Mouse (Mus musculus) embryonic facial prominence, embryonic 11.5 days (tissue): Measurements from ENCODE around the gene Rpn1. TPM values are rescaled to one million over a fixed set of nuclear protein-coding genes. Genes with fewer than 3 reads are reported as not detected.
A peak's percentile ranks its signal among the peaks of the same experiment; 100 is the strongest.

Experiments used
- ATAC-seq: fragments of 200-750 bp; cut with Nextera tagmentation; replicated peaks from 2 replicates; pipeline ENCODE4 v1.8.0; 2017; ENCODE audit warnings: low read depth; ENCODE audit not compliant: insufficient number of reproducible peaks, low FRiP score, low TSS enrichment
- DNase-seq: peaks from one replicate; pipeline ENCODE4 v3.0.0-alpha.2; 2015; ENCODE audit warnings: low spot score
- H3K27ac ChIP-seq: fragments of 300-500 bp; sonication (generic); replicated peaks from 2 replicates; pipeline ENCODE4 v1.5.1; 2014; ENCODE audit warnings: mild to moderate bottlenecking, low read depth, low read length, control low read depth
- H3K27me3 ChIP-seq: fragments of 300-500 bp; sonication (generic); 2 replicates; pipeline ENCODE4 v1.6.1; 2014; ENCODE audit warnings: mild to moderate bottlenecking, low read length, moderate library complexity, mixed read lengths; ENCODE audit not compliant: control insufficient read depth, insufficient read depth
- H3K36me3 ChIP-seq: fragments of 300-500 bp; sonication (generic); replicated peaks from 2 replicates; pipeline ENCODE4 v1.6.1; 2014; ENCODE audit warnings: low read depth, mild to moderate bottlenecking, low read length, moderate library complexity, mixed read lengths; ENCODE audit not compliant: control insufficient read depth, insufficient read depth
- H3K4me1 ChIP-seq: fragments of 300-500 bp; sonication (generic); 2 replicates; pipeline ENCODE4 v1.6.1; 2014; ENCODE audit warnings: low read length, mixed read lengths; ENCODE audit not compliant: control insufficient read depth, insufficient read depth
- H3K4me2 ChIP-seq: fragments of 300-500 bp; sonication (generic); 2 replicates; pipeline ENCODE4 v1.6.1; 2014; ENCODE audit warnings: low read depth, mild to moderate bottlenecking, control low read depth, low read length, moderate library complexity
- H3K4me3 ChIP-seq: fragments of 300-500 bp; sonication (generic); 2 replicates; pipeline ENCODE4 v1.5.1; 2014; ENCODE audit warnings: low read depth, low read length, control low read depth
- H3K9ac ChIP-seq: fragments of 300-500 bp; sonication (generic); replicated peaks from 2 replicates; pipeline ENCODE4 v1.6.1; 2014; ENCODE audit warnings: mild to moderate bottlenecking, control low read depth, low read length
- H3K9me3 ChIP-seq: fragments of 300-500 bp; sonication (generic); replicated peaks from 2 replicates; pipeline ENCODE4 v1.6.1; 2016; ENCODE audit warnings: mild to moderate bottlenecking, low read length, inconsistent platforms, mixed read lengths; ENCODE audit not compliant: control insufficient read depth
- WGBS: fragments of 180-500 bp; shearing (Covaris S2); extraction: QIAGEN DNeasy Blood & Tissue Kit; methylation state at CpG from one replicate; pipeline ENCODE4 v1.1.7; 2014; 5-methylcytosine and 5-hydroxymethylcytosine counted together
- polyA plus RNA-seq: library from polyadenylated mRNA; unstranded; fragments of >200 nt; fragmentation: Nextera tagmentation; extraction: Ambion mirVana; gene quantifications from 2 replicates; pipeline ENCODE4 v1.2.1, GENCODE M21; 2014

Rpn1 gene
- polyA plus RNA-seq, 1 experiment from 2014 or later: 329 TPM

GRCm38 (mm10) chr6:88059903-88060302, 24.4 kb upstream of the Rpn1 start:
- H3K36me3 ChIP-seq: no peaks in the 10 kb centered on the region
- H3K9ac ChIP-seq: no peak overlapping the region
- ATAC-seq (no peak), DNase-seq (no peak)
- WGBS: 84% methylated on average over 5 of the region's 5 CpGs
- H3K4me2 ChIP-seq: no peak overlapping the region
- H3K9me3 ChIP-seq: no peaks in the 10 kb centered on the region
- no peaks in the 10 kb centered on the region for H3K27me3 ChIP-seq
- H3K4me3 ChIP-seq: no peak overlapping the region
- no peak overlapping the region for H3K27ac ChIP-seq
- no peaks in the 10 kb centered on the region for H3K4me1 ChIP-seq

DNA sequence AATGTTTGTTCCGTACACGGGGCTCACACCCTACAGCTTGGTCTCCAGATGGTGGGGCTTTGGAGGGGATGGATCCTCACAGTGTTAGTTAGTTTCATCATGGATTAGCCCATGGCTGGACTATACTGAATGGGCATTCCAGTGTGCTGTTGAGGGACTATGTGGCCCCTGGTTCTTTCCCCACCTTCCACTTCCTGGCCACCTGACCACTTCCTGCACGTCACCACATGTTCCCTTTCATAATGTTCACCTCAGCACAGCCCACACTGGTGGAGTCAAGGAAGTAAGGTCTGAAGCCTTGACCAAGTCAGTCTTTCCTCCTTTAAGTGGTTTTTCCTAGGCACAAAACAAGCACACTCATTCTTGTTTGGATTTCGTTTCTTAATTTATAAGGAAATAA, 23.7 kb upstream of the Rpn1 start:
- ATAC-seq (no peak), DNase-seq (no peak)
- Histone ChIP-seq H3K4me1 (no peaks in the 10 kb centered on the region), H3K36me3 (no peaks in the 10 kb centered on the region), H3K9ac (no peak overlapping the region), H3K9me3 (no peaks in the 10 kb centered on the region), H3K27me3 (no peaks in the 10 kb centered on the region), H3K4me2 (no peak overlapping the region), H3K4me3 (no peak overlapping the region), H3K27ac (no peak overlapping the region)
- 85% methylated on average over 4 of the region's 4 CpGs for WGBS

- H3K4me1 ChIP-seq: no peaks in the 10 kb centered on the region
- no peaks in the 10 kb centered on the region for H3K36me3 ChIP-seq
- H3K27me3 ChIP-seq: no peaks in the 10 kb centered on the region
- H3K9ac ChIP-seq: no peak overlapping the region
- H3K27ac ChIP-seq: no peak overlapping the region
- DNase-seq: no peak
- no peak for ATAC-seq
- H3K9me3 ChIP-seq: no peaks in the 10 kb centered on the region
- no peak overlapping the region for H3K4me3 ChIP-seq
- 77% methylated on average over 4 of the region's 4 CpGs for WGBS
- no peak overlapping the region for H3K4me2 ChIP-seq
These were observed 22.9 kb upstream of the Rpn1 start for GRCm38 (mm10) chr6:88061406-88061805.

DNA sequence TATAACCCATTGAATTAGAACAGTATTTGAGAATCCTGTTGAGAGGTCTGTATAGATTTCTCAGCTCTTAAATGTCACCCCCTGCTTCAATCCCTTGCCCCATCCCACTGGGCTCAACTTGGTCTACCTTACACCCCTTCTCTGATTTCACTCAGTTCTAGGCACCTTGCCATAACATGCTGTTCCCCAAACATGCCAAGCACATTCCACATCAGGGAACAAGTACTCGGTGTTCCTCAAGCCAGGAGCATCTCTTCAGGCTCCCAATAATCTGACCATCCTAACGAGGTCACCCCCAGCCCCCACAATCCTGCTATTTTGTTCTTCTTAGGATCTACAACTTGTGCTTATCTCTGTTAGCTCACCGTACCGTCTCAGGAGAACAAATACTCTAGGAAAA, 21.9 kb upstream of the Rpn1 start:
- Histone ChIP-seq H3K27me3 (no peaks in the 10 kb centered on the region), H3K36me3 (no peaks in the 10 kb centered on the region), H3K9ac (no peak overlapping the region), H3K4me1 (no peaks in the 10 kb centered on the region), H3K4me2 (no peak overlapping the region), H3K4me3 (no peak overlapping the region), H3K9me3 (no peaks in the 10 kb centered on the region), H3K27ac (no peak overlapping the region)
- DNase-seq (no peak), ATAC-seq (no peak)
- WGBS: 84% methylated on average over 4 of the region's 4 CpGs

DNA sequence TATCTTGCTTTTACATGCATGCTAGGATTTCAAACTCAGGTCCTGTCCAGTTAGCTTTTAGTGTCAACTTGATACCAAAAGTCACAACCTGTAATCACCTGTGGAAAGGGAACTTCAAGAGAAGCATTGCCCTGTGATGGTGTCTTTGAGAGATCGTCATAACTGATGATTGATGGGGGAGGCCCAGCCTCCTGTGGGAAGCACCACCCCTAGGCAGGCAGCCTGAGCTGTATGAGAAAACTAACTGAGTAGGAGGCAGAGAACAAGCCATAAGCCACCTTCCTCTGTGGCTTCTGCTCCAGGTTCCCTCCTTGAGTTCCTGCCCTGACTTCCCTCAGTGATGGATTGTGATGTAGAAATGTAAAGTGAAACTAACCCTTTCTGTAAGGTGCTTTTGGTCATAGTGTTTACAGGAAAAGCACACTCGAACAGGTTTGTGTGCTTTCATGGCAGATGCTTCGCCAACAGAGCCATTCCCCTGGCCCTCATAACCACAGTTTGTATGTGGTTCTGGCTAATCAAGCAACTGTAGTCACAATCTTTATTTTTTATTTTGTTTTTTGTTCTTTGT, 20.1 kb upstream of the Rpn1 start:
- H3K4me1 ChIP-seq: no peaks in the 10 kb centered on the region
- no peaks in the 10 kb centered on the region for H3K27me3 ChIP-seq
- H3K4me3 ChIP-seq: no peak overlapping the region
- no peak overlapping the region for H3K9ac ChIP-seq
- no peaks in the 10 kb centered on the region for H3K9me3 ChIP-seq
- no peaks in the 10 kb centered on the region for H3K36me3 ChIP-seq
- 88% methylated on average over 3 of the region's 3 CpGs for WGBS
- H3K27ac ChIP-seq: no peak overlapping the region
- H3K4me2 ChIP-seq: no peak overlapping the region
- DNase-seq (no peak), ATAC-seq (no peak)

DNA sequence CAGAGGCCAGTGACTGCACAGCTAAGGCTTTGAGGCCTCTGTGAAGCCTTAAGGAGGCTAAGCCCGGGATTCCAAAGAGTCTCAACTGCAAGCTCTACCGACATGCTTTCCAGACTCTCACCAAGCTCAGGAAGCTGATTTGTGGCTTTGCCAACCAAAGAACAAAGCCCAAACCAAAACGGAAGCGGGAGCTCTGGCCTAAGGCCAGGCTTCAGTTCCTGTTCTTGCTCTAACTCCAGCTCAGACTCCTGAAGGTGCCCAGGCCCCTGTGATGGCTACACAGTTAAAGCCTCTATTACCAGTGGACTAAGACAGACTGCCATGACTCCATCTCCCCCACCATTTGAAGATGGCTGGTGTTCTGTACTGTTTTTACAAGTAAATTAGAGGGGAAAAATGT, 19.2 kb upstream of the Rpn1 start:
- Histone ChIP-seq H3K27me3 (no peaks in the 10 kb centered on the region), H3K9ac (no peak overlapping the region), H3K4me1 (no peaks in the 10 kb centered on the region), H3K27ac (no peak overlapping the region), H3K4me3 (no peak overlapping the region), H3K9me3 (no peaks in the 10 kb centered on the region), H3K36me3 (no peaks in the 10 kb centered on the region), H3K4me2 (no peak overlapping the region)
- WGBS: 71% methylated on average over 4 of the region's 4 CpGs
- no peak for ATAC-seq
- no peak for DNase-seq

DNA sequence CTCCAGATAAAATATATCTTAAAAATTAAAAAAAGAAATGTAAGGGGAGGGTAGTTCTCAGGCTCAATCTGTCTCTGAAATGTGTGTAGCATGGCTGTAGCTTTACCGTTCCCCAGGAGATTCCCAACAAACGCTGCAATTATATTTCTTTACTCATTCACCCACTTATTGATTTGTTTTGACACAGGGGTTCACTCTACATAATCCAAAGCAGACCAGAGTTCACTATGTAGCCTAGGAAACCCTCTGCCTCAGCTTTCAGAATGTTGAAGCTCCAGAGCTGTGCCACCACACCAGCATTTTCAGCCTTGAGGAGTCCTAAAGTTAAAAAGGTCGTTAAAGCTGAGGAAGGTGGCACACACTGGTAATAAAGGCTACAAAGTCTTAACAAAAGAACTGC, 18.3 kb upstream of the Rpn1 start:
- Histone ChIP-seq H3K4me3 (no peak overlapping the region), H3K27me3 (no peaks in the 10 kb centered on the region), H3K4me1 (no peaks in the 10 kb centered on the region), H3K27ac (no peak overlapping the region), H3K4me2 (no peak overlapping the region), H3K36me3 (no peaks in the 10 kb centered on the region), H3K9ac (no peak overlapping the region), H3K9me3 (no peaks in the 10 kb centered on the region)
- WGBS: 57% methylated on average over 3 of the region's 3 CpGs
- DNase-seq (peak; percentile 2), ATAC-seq (no peak)

- WGBS: 56% methylated on average over 3 of the region's 3 CpGs
- DNase-seq (no peak), ATAC-seq (no peak)
- Histone ChIP-seq H3K36me3 (no peaks in the 10 kb centered on the region), H3K4me2 (no peak overlapping the region), H3K4me3 (no peak overlapping the region), H3K9ac (no peak overlapping the region), H3K9me3 (no peaks in the 10 kb centered on the region), H3K27me3 (no peaks in the 10 kb centered on the region), H3K4me1 (no peaks in the 10 kb centered on the region), H3K27ac (no peak overlapping the region)
These were observed 16.6 kb upstream of the Rpn1 start for GRCm38 (mm10) chr6:88067722-88068121.
